Mouse (Mus musculus): ENCODE measurements at regions not wholly inside any gene's neighbourhood (a gene's known extent, or its start where the extent isn't known, plus 50 kb on each side); places are given as distances from the start of the nearest gene placed in this dataset.

DNA sequence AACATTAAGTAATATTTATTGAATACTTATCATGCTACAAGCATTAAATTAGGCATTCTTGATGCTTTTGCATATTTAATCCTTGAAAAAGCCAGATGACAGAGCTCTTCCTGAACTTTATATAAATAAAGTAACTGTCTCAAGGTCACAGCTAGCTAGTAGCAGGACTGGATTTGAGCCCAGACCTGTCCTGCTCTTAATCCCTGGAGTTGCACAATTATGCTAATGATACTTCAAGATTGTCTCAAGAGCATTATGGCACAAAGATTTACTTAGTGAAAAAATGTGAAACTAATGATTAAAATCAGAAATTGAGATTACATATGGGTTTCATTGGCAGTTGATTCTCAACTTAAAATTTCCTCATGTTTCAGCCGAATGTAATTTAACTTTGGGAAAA lies 273.5 kb upstream of the Emcn start:
- TF ChIP-seq CTCF (IDR thresholded peaks at IDR 0.05; ENCODE audit: borderline replicate concordance, extremely low read depth, insufficient read depth, insufficient read length), result no peak
- TF ChIP-seq POLR2A (IDR thresholded peaks at IDR 0.05; ENCODE audit: borderline replicate concordance, extremely low read depth, insufficient read depth, insufficient read length, poor library complexity, severe bottlenecking), result no peak

Data from brain, embryonic 14.5 days (tissue).